Comparison of ENCODE assay signal across 17 mouse cellular contexts in the genomic region with DNA sequence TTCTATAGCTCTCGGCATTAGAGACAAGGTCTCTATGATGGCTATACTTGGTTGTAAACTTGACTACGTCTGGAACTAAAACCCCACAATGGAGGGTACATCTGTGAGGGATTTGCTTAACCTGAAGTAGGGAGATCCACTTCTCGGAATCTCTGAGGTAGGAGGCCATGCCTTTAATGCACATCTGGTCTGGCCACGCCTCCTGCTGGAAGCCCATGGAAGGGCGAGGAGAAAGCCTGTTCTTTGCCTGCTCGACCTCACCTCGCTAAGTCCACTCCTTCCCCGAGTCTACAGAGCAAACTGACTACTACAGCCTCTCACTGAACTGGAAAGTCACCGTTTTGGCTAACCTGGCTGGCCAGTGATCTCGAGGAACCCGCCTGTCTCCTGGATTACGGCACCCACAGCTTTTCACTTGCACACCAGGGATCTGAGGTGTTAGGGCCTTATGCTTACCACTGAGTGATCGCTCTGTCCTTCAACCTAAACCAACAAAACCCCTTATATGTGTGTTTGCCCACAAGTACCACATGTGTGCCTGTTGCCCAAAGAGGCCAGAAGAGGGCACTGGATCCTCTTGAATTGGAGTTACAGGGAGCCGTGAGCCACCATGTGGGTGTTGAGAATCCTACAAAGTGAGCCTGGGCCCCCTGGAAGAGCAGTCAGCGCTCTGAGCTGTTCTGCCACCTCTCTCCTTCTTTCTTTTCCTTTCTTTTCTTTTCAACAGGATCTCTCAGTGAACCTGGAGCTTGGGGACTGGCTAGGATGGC. TPM values are rescaled to one million over a fixed set of nuclear protein-coding genes. Genes with fewer than 3 reads are reported as not detected.
DNase-seq lines count a peak whose midpoint lies in the region; TF ChIP-seq lines count a peak whose summit lies in the region.
"Had no signal": no experiment of that assay in that cellular context is flagged by ENCODE, and none has a peak within 500 bp of the region (broad histone marks: within the 10 kb centered on the region; RNA-seq: fewer than 3 reads in every experiment).

No protein-coding gene starts in this region.

- H3K4me3 ChIP-seq in layer of hippocampus, adult 2 months = no peak overlapping the region
- H3K4me3 ChIP-seq in E14TG2a.4 (replicated peaks; ENCODE audit: low read length) = no peak overlapping the region
- H3K4me3 ChIP-seq in cortical plate, adult 2 months (ENCODE audit: insufficient read depth, low read length) = no peak overlapping the region
- H3K4me3 ChIP-seq: embryonic facial prominence, embryonic 12.5 days; intestine, embryonic 15.5 days; liver, embryonic 15.5 days; neural tube, embryonic 12.5 days; stomach, embryonic 15.5 days had no signal

- no peak for DNase-seq in layer of hippocampus, adult 2 months (ENCODE audit: low spot score in 2 of 2)
- DNase-seq in layer of hippocampus, postnatal 25 days (ENCODE audit: extremely low spot score in 1 of 2, low spot score in 1 of 2) = no peak
- peak; percentile 22 for DNase-seq in A20 (ENCODE audit: low read depth, low spot score)
- no peak for DNase-seq in spleen, adult 18-20 months
- DNase-seq in right cerebral cortex, postnatal 4 days = no peak
- DNase-seq: cerebellum, postnatal 14 days; kidney, postnatal 10 days; layer of hippocampus, adult 9-11 months; thymus, postnatal 14 days had no signal

- H3K27me3 ChIP-seq in E14TG2a.4 (ENCODE audit: insufficient read depth, low read length) = no peaks in the 10 kb centered on the region
- H3K27me3 ChIP-seq: embryonic facial prominence, embryonic 12.5 days; intestine, embryonic 15.5 days; liver, embryonic 15.5 days; neural tube, embryonic 12.5 days; stomach, embryonic 15.5 days had no signal

- H3K9me3 ChIP-seq in E14TG2a.4 (ENCODE audit: low read length) = no peaks in the 10 kb centered on the region
- H3K9me3 ChIP-seq: embryonic facial prominence, embryonic 12.5 days; intestine, embryonic 15.5 days; liver, embryonic 15.5 days; neural tube, embryonic 12.5 days; stomach, embryonic 15.5 days had no signal

- H3K4me1 ChIP-seq in E14TG2a.4 (replicated peaks; ENCODE audit: low read depth, low read length) = peaks cover 53% of the 10 kb centered on the region
- H3K4me1 ChIP-seq in cortical plate, adult 2 months (ENCODE audit: control insufficient read depth, insufficient read depth, low read length) = no peaks in the 10 kb centered on the region
- H3K4me1 ChIP-seq: intestine, embryonic 15.5 days; neural tube, embryonic 12.5 days had no signal

- TF ChIP-seq CTCF in layer of hippocampus, adult 2 months (conservative IDR thresholded peaks at IDR 0.05) = peak; percentile 38
- peak; percentile 18 for TF ChIP-seq CTCF in E14TG2a.4 (conservative IDR thresholded peaks at IDR 0.05; ENCODE audit: low read length)
- TF ChIP-seq CTCF in cortical plate, adult 2 months (IDR thresholded peaks at IDR 0.05; ENCODE audit: extremely low read depth, insufficient read depth, low read length) = 0 out of 2 replicates have a peak, but pooled peaks have one; percentile 5

- H3K27ac ChIP-seq in layer of hippocampus, adult 2 months = no peak overlapping the region
- no peak overlapping the region for H3K27ac ChIP-seq in cortical plate, adult 2 months (ENCODE audit: insufficient read depth, low read length)
- H3K27ac ChIP-seq: embryonic facial prominence, embryonic 12.5 days; intestine, embryonic 15.5 days; liver, embryonic 15.5 days; macrophage; neural tube, embryonic 12.5 days; stomach, embryonic 15.5 days had no signal

- H3K36me3 ChIP-seq in E14TG2a.4 (ENCODE audit: insufficient read depth, low read length) = peaks cover 90% of the 10 kb centered on the region

- no peak for TF ChIP-seq POLR2A in cortical plate, adult 2 months (IDR thresholded peaks at IDR 0.05; ENCODE audit: extremely low read depth, insufficient read depth, low read length)

RNA-seq across cellular contexts. Expression of gene Ddx23, which starts 5.5 kb away (rescaled TPM):
- total RNA-seq in layer of hippocampus, adult 2 months (2021) = 10 to 100 TPM; 79.7 to 87.4 TPM
- total RNA-seq in layer of hippocampus, postnatal 25 days (2021) = 10 to 100 TPM; 75.8 to 79.9 TPM
- 53.4 and 60.5 TPM in 2 replicates for polyA plus RNA-seq in cortical plate, adult 2 months (2012; rRNA removed)

RNA-seq across cellular contexts. Expression of gene Rnd1, which starts 20.1 kb away (rescaled TPM):
- 1 to 10 TPM; 6.4 to 6.9 TPM for total RNA-seq in layer of hippocampus, adult 2 months (2021)
- 1 to 10 TPM; 8.3 to 9.4 TPM for total RNA-seq in layer of hippocampus, postnatal 25 days (2021)
- polyA plus RNA-seq in cortical plate, adult 2 months (2012; rRNA removed) = 34.5 and 37.4 TPM in 2 replicates

RNA-seq across cellular contexts. Expression of gene Cacnb3, which starts 26.5 kb away (rescaled TPM):
- 100 to 1,000 TPM; 207 to 212 TPM for total RNA-seq in layer of hippocampus, adult 2 months (2021)
- total RNA-seq in layer of hippocampus, postnatal 25 days (2021) = 100 to 1,000 TPM; 189 to 209 TPM
- polyA plus RNA-seq in cortical plate, adult 2 months (2012; rRNA removed) = 339 and 348 TPM in 2 replicates

RNA-seq across cellular contexts. Expression of gene Adcy6, which starts 47.3 kb away (rescaled TPM):
- 10 to 100 TPM; 49.6 to 52.4 TPM for total RNA-seq in layer of hippocampus, adult 2 months (2021)
- 10 to 100 TPM; 45.1 to 45.8 TPM for total RNA-seq in layer of hippocampus, postnatal 25 days (2021)
- 38.2 and 44.3 TPM in 2 replicates for polyA plus RNA-seq in cortical plate, adult 2 months (2012; rRNA removed)

RNA-seq across cellular contexts. Expression of gene Ccdc65, which starts 50.8 kb away (rescaled TPM):
- 1 to 10 TPM; 6.7 to 9.5 TPM for total RNA-seq in layer of hippocampus, adult 2 months (2021)
- total RNA-seq in layer of hippocampus, postnatal 25 days (2021) = 10 to 100 TPM in 1 of 2 experiments, 1 to 10 TPM in 1; 9.0 to 11.1 TPM
- 9.3 and 10.6 TPM in 2 replicates for polyA plus RNA-seq in cortical plate, adult 2 months (2012; rRNA removed)
- polyA plus RNA-seq: liver, embryonic 15.5 days had no signal
